ENCODE assay signal across 9 mouse cellular contexts in genomic region chrX:130502680-130503464, GRCm38 (mm10).
DNase-seq lines count a peak whose midpoint lies in the region; ATAC-seq lines count a peak whose summit lies in the region.
"Had no signal": no experiment of that assay in that cellular context is flagged by ENCODE, and none has a peak within 500 bp of the region (broad histone marks: within the 10 kb centered on the region; RNA-seq: fewer than 3 reads in every experiment).

No protein-coding gene starts in this region.

- H3K9ac ChIP-seq in limb, embryonic 11.5 days (ENCODE audit: low read length) = no peak overlapping the region
- H3K9ac ChIP-seq in hindbrain, embryonic 11.5 days (ENCODE audit: low read depth, low read length) = no peak overlapping the region
- H3K9ac ChIP-seq: limb, embryonic 13.5 days had no signal

- no peaks in the 10 kb centered on the region for H3K4me1 ChIP-seq in limb, embryonic 11.5 days (ENCODE audit: control insufficient read depth, insufficient read depth, low read length)
- H3K4me1 ChIP-seq in limb, embryonic 10.5 days = no peaks in the 10 kb centered on the region
- no peaks in the 10 kb centered on the region for H3K4me1 ChIP-seq in hindbrain, embryonic 11.5 days (replicated peaks; ENCODE audit: control insufficient read depth, insufficient read depth, low read length)
- H3K4me1 ChIP-seq: limb, embryonic 13.5 days had no signal

- WGBS in limb, embryonic 11.5 days = 67% methylated on average over 12 of the region's 12 CpGs
- 70% methylated on average over 12 of the region's 12 CpGs for WGBS in limb, embryonic 10.5 days
- WGBS in hindbrain, embryonic 11.5 days = 45% methylated on average over 12 of the region's 12 CpGs

- H3K4me2 ChIP-seq in limb, embryonic 11.5 days (ENCODE audit: low read depth, severe bottlenecking) = no peak overlapping the region
- peak overlapping the region; percentile 22; the same call in 1 of the 2 replicates for H3K4me2 ChIP-seq in hindbrain, embryonic 11.5 days (replicated peaks; ENCODE audit: low read depth, low read length)
- H3K4me2 ChIP-seq: limb, embryonic 13.5 days had no signal

- H3K36me3 ChIP-seq in limb, embryonic 11.5 days (ENCODE audit: control insufficient read depth, insufficient read depth, low read length) = no peaks in the 10 kb centered on the region
- H3K36me3 ChIP-seq in limb, embryonic 10.5 days = no peaks in the 10 kb centered on the region
- H3K36me3 ChIP-seq in hindbrain, embryonic 11.5 days (ENCODE audit: control insufficient read depth, insufficient read depth, low read length) = no peaks in the 10 kb centered on the region
- H3K36me3 ChIP-seq: limb, embryonic 13.5 days had no signal

- ATAC-seq in limb, embryonic 11.5 days (ENCODE audit: insufficient number of reproducible peaks, low FRiP score, low TSS enrichment, low read depth) = no peak
- ATAC-seq in hindbrain, embryonic 11.5 days (ENCODE audit: low FRiP score) = peak; percentile 66

- DNase-seq in limb, embryonic 11.5 days (ENCODE audit: low spot score) = peak; percentile 19
- DNase-seq in limb, embryonic 10.5 days (ENCODE audit: low spot score) = no peak
- peak; percentile 14 for DNase-seq in hindbrain, embryonic 11.5 days (ENCODE audit: low spot score)
- DNase-seq in left cerebral cortex, postnatal 4 days = peak; percentile 5
- no peak for DNase-seq in gastrocnemius, adult 18-20 months (ENCODE audit: low spot score)
- no peak for DNase-seq in ovary, postnatal 14 days (ENCODE audit: low spot score)
- DNase-seq in heart, adult 8-10 months (ENCODE audit: low spot score) = no peak
- DNase-seq in thymus, adult 18-20 months = no peak

- intact Hi-C loops in left cerebral cortex, postnatal 4 days (cut with DNase I) = no loop called here

- no peak overlapping the region for H3K4me3 ChIP-seq in limb, embryonic 11.5 days (ENCODE audit: low read depth, low read length)
- no peak overlapping the region for H3K4me3 ChIP-seq in limb, embryonic 10.5 days
- H3K4me3 ChIP-seq in hindbrain, embryonic 11.5 days (ENCODE audit: low read depth, low read length) = no peak overlapping the region
- H3K4me3 ChIP-seq: limb, embryonic 13.5 days had no signal

- H3K27me3 ChIP-seq in limb, embryonic 11.5 days (ENCODE audit: control insufficient read depth, insufficient read depth, low read length) = no peaks in the 10 kb centered on the region
- peaks cover 45% of the 10 kb centered on the region for H3K27me3 ChIP-seq in limb, embryonic 10.5 days (ENCODE audit: low read depth, poor library complexity, severe bottlenecking)
- no peaks in the 10 kb centered on the region for H3K27me3 ChIP-seq in hindbrain, embryonic 11.5 days (ENCODE audit: control insufficient read depth, insufficient read depth, low read length)
- H3K27me3 ChIP-seq: limb, embryonic 13.5 days had no signal

- H3K27ac ChIP-seq in limb, embryonic 11.5 days (replicated peaks; ENCODE audit: low read depth, low read length) = no peak overlapping the region
- no peak overlapping the region for H3K27ac ChIP-seq in limb, embryonic 10.5 days
- H3K27ac ChIP-seq in hindbrain, embryonic 11.5 days (ENCODE audit: low read depth, low read length) = no peak overlapping the region
- H3K27ac ChIP-seq: limb, embryonic 13.5 days had no signal

- H3K9me3 ChIP-seq in limb, embryonic 11.5 days (ENCODE audit: control insufficient read depth, low read length) = no peaks in the 10 kb centered on the region
- H3K9me3 ChIP-seq in limb, embryonic 10.5 days (replicated peaks) = no peaks in the 10 kb centered on the region
- H3K9me3 ChIP-seq in hindbrain, embryonic 11.5 days (ENCODE audit: control insufficient read depth, low read length) = no peaks in the 10 kb centered on the region
- H3K9me3 ChIP-seq: limb, embryonic 13.5 days had no signal

Comparison
In these comparisons a context has a peak if more than half of its experiments do, and no peak if none do; other contexts are left out.
1. DNase-seq: peak in limb, embryonic 11.5 days (single experiment), hindbrain, embryonic 11.5 days (single experiment) and left cerebral cortex, postnatal 4 days (single experiment); none in limb, embryonic 10.5 days (single experiment), gastrocnemius, adult 18-20 months (single experiment), ovary, postnatal 14 days (single experiment), heart, adult 8-10 months (single experiment) and thymus, adult 18-20 months (0 of 2).